Mouse (Mus musculus): Measurements from ENCODE around the gene Tacc2. TPM values are rescaled to one million over a fixed set of nuclear protein-coding genes. Genes with fewer than 3 reads are reported as not detected.
"Not testable (repeated sequence)": the region's sequence is repeated elsewhere in the genome, so short reads cannot be mapped to it uniquely, and the experiment has no call there.

The Tacc2 gene
- 50.8 and 72.4 TPM in 2 replicates for polyA plus RNA-seq (2014; fragmentation: Nextera tagmentation; extraction: Ambion mirVana)

GRCm38 (mm10) chr7:130577388-130578003 lies at the start of gene Tacc2:
Gene Tacc2, plus strand, starts transcription at chr7:130577438.
- H3K36me3 ChIP-seq (ENCODE audit: control insufficient read depth, insufficient read depth, low read length): no peaks in the 10 kb centered on the region
- no peak for ATAC-seq (ENCODE audit: low FRiP score, low TSS enrichment)
- H3K9me3 ChIP-seq (ENCODE audit: control insufficient read depth, low read length): no peaks in the 10 kb centered on the region
- H3K4me3 ChIP-seq (replicated peaks; ENCODE audit: low read depth, low read length): no peak within 1 kb of the TSS
- 0 out of 2 replicates have a peak, but pooled peaks cover 2% of the 10 kb centered on the region for H3K4me1 ChIP-seq (ENCODE audit: control insufficient read depth, insufficient read depth, low read length)
- 0 out of 2 replicates have a peak within 1 kb of the TSS, but pooled peaks have one; percentile 5 for H3K27ac ChIP-seq (replicated peaks; ENCODE audit: low read depth, low read length)
- H3K27me3 ChIP-seq (ENCODE audit: control insufficient read depth, insufficient read depth, low read length): no peaks in the 10 kb centered on the region
- DNase-seq: no peak
- H3K9ac ChIP-seq (replicated peaks; ENCODE audit: low read length): no peak within 1 kb of the TSS
- no peak within 1 kb of the TSS for H3K4me2 ChIP-seq (ENCODE audit: low read length)
- 57% methylated on average over 15 of the region's 15 CpGs for WGBS

- not testable (repeated sequence) for H3K4me1 ChIP-seq (ENCODE audit: control insufficient read depth, insufficient read depth, low read length); H3K27ac ChIP-seq (replicated peaks; ENCODE audit: low read depth, low read length); ATAC-seq (ENCODE audit: low FRiP score, low TSS enrichment); H3K9me3 ChIP-seq (ENCODE audit: control insufficient read depth, low read length); H3K4me2 ChIP-seq (ENCODE audit: low read length); H3K27me3 ChIP-seq (ENCODE audit: control insufficient read depth, insufficient read depth, low read length); DNase-seq; H3K4me3 ChIP-seq (replicated peaks; ENCODE audit: low read depth, low read length); H3K9ac ChIP-seq (replicated peaks; ENCODE audit: low read length)
- WGBS: 97% methylated on average over 14 of the region's 15 CpGs
- H3K36me3 ChIP-seq (ENCODE audit: control insufficient read depth, insufficient read depth, low read length): peaks cover 29% of the 10 kb centered on the region
These were observed 46.1 kb upstream of the Tacc2 start for GRCm38 (mm10) chr7:130531138-130531537.

GRCm38 (mm10) chr7:130533316-130534260 lies 43.6 kb upstream of the Tacc2 start:
- no peak overlapping the region for H3K9ac ChIP-seq (replicated peaks; ENCODE audit: low read length)
- H3K4me2 ChIP-seq (ENCODE audit: low read length): no peak overlapping the region
- H3K4me3 ChIP-seq (replicated peaks; ENCODE audit: low read depth, low read length): no peak overlapping the region
- H3K27ac ChIP-seq (replicated peaks; ENCODE audit: low read depth, low read length): no peak overlapping the region
- DNase-seq (peak; percentile 91), ATAC-seq (ENCODE audit: low FRiP score, low TSS enrichment) (no peak; the same call in 1 of the 2 replicates)
- H3K9me3 ChIP-seq (ENCODE audit: control insufficient read depth, low read length): no peaks in the 10 kb centered on the region
- 43% methylated on average over 25 of the region's 25 CpGs for WGBS
- no peaks in the 10 kb centered on the region for H3K27me3 ChIP-seq (ENCODE audit: control insufficient read depth, insufficient read depth, low read length)
- H3K36me3 ChIP-seq (ENCODE audit: control insufficient read depth, insufficient read depth, low read length): peaks cover 54% of the 10 kb centered on the region
- no peaks in the 10 kb centered on the region for H3K4me1 ChIP-seq (ENCODE audit: control insufficient read depth, insufficient read depth, low read length)

- DNase-seq (peak; percentile 17), ATAC-seq (ENCODE audit: low FRiP score, low TSS enrichment) (no peak)
- H3K9ac ChIP-seq (replicated peaks; ENCODE audit: low read length): no peak overlapping the region
- H3K4me3 ChIP-seq (replicated peaks; ENCODE audit: low read depth, low read length): no peak overlapping the region
- H3K36me3 ChIP-seq (ENCODE audit: control insufficient read depth, insufficient read depth, low read length): peaks cover 69% of the 10 kb centered on the region
- H3K27ac ChIP-seq (replicated peaks; ENCODE audit: low read depth, low read length): no peak overlapping the region
- WGBS: 93% methylated on average over 4 of the region's 4 CpGs
- no peaks in the 10 kb centered on the region for H3K27me3 ChIP-seq (ENCODE audit: control insufficient read depth, insufficient read depth, low read length)
- no peak overlapping the region for H3K4me2 ChIP-seq (ENCODE audit: low read length)
- H3K9me3 ChIP-seq (ENCODE audit: control insufficient read depth, low read length): no peaks in the 10 kb centered on the region
- H3K4me1 ChIP-seq (ENCODE audit: control insufficient read depth, insufficient read depth, low read length): no peaks in the 10 kb centered on the region
These were observed 42.1 kb upstream of the Tacc2 start for GRCm38 (mm10) chr7:130535174-130535573.

- 93% methylated on average over 4 of the region's 4 CpGs for WGBS
- Histone ChIP-seq H3K9me3 (ENCODE audit: control insufficient read depth, low read length) (no peaks in the 10 kb centered on the region), H3K9ac (replicated peaks; ENCODE audit: low read length) (no peak overlapping the region), H3K4me1 (ENCODE audit: control insufficient read depth, insufficient read depth, low read length) (no peaks in the 10 kb centered on the region), H3K4me3 (replicated peaks; ENCODE audit: low read depth, low read length) (no peak overlapping the region), H3K36me3 (ENCODE audit: control insufficient read depth, insufficient read depth, low read length) (peaks cover 74% of the 10 kb centered on the region), H3K27me3 (ENCODE audit: control insufficient read depth, insufficient read depth, low read length) (no peaks in the 10 kb centered on the region), H3K27ac (replicated peaks; ENCODE audit: low read depth, low read length) (no peak overlapping the region), H3K4me2 (ENCODE audit: low read length) (no peak overlapping the region)
- DNase-seq: no peak
- ATAC-seq (ENCODE audit: low FRiP score, low TSS enrichment): no peak
These were observed 40.2 kb upstream of the Tacc2 start for GRCm38 (mm10) chr7:130537068-130537467.

- no peak overlapping the region for H3K4me2 ChIP-seq (ENCODE audit: low read length)
- WGBS: 91% methylated on average over 7 of the region's 7 CpGs
- H3K4me1 ChIP-seq (ENCODE audit: control insufficient read depth, insufficient read depth, low read length): no peaks in the 10 kb centered on the region
- H3K4me3 ChIP-seq (replicated peaks; ENCODE audit: low read depth, low read length): no peak overlapping the region
- peaks cover 86% of the 10 kb centered on the region for H3K36me3 ChIP-seq (ENCODE audit: control insufficient read depth, insufficient read depth, low read length)
- ATAC-seq (ENCODE audit: low FRiP score, low TSS enrichment): no peak
- no peak overlapping the region for H3K9ac ChIP-seq (replicated peaks; ENCODE audit: low read length)
- no peak overlapping the region for H3K27ac ChIP-seq (replicated peaks; ENCODE audit: low read depth, low read length)
- no peak for DNase-seq
- H3K9me3 ChIP-seq (ENCODE audit: control insufficient read depth, low read length): no peaks in the 10 kb centered on the region
- no peaks in the 10 kb centered on the region for H3K27me3 ChIP-seq (ENCODE audit: control insufficient read depth, insufficient read depth, low read length)
These were observed 37.1 kb upstream of the Tacc2 start for GRCm38 (mm10) chr7:130540176-130540575.

GRCm38 (mm10) chr7:130543181-130543580 lies 34.1 kb upstream of the Tacc2 start:
- no peaks in the 10 kb centered on the region for H3K27me3 ChIP-seq (ENCODE audit: control insufficient read depth, insufficient read depth, low read length)
- no peak overlapping the region for H3K4me2 ChIP-seq (ENCODE audit: low read length)
- ATAC-seq (ENCODE audit: low FRiP score, low TSS enrichment): no peak
- H3K4me1 ChIP-seq (ENCODE audit: control insufficient read depth, insufficient read depth, low read length): peaks cover 8% of the 10 kb centered on the region
- no peak overlapping the region for H3K4me3 ChIP-seq (replicated peaks; ENCODE audit: low read depth, low read length)
- H3K27ac ChIP-seq (replicated peaks; ENCODE audit: low read depth, low read length): no peak overlapping the region
- 96% methylated on average over 4 of the region's 4 CpGs for WGBS
- no peak for DNase-seq
- H3K36me3 ChIP-seq (ENCODE audit: control insufficient read depth, insufficient read depth, low read length): peaks cover 55% of the 10 kb centered on the region
- no peaks in the 10 kb centered on the region for H3K9me3 ChIP-seq (ENCODE audit: control insufficient read depth, low read length)
- no peak overlapping the region for H3K9ac ChIP-seq (replicated peaks; ENCODE audit: low read length)

GRCm38 (mm10) chr7:130545401-130545800 lies 31.8 kb upstream of the Tacc2 start:
- Histone ChIP-seq H3K4me1 (ENCODE audit: control insufficient read depth, insufficient read depth, low read length) (peaks cover 8% of the 10 kb centered on the region), H3K27me3 (ENCODE audit: control insufficient read depth, insufficient read depth, low read length) (no peaks in the 10 kb centered on the region), H3K36me3 (ENCODE audit: control insufficient read depth, insufficient read depth, low read length) (peaks cover 33% of the 10 kb centered on the region), H3K9me3 (ENCODE audit: control insufficient read depth, low read length) (no peaks in the 10 kb centered on the region), H3K9ac (replicated peaks; ENCODE audit: low read length) (peak overlapping the region; percentile 87; the same call in 1 of the 2 replicates), H3K4me3 (replicated peaks; ENCODE audit: low read depth, low read length) (no peak overlapping the region), H3K4me2 (ENCODE audit: low read length) (peak overlapping the region; percentile 78), H3K27ac (replicated peaks; ENCODE audit: low read depth, low read length) (no peak overlapping the region)
- DNase-seq (no peak), ATAC-seq (ENCODE audit: low FRiP score, low TSS enrichment) (no peak)
- WGBS: 94% methylated on average over 5 of the region's 5 CpGs
